Mouse (Mus musculus) intestine, embryonic 14.5 days (tissue): Measurements from ENCODE around the gene Nodal. TPM values are rescaled to one million over a fixed set of nuclear protein-coding genes. Genes with fewer than 3 reads are reported as not detected.

Experiments
- ATAC-seq: fragments of 200-750 bp; cut with Nextera tagmentation; replicated peaks from 2 replicates; pipeline ENCODE4 v1.8.0; 2017; ENCODE audit warnings: low read depth, moderate number of reproducible peaks, moderate TSS enrichment, moderate library complexity; ENCODE audit not compliant: low FRiP score, low TSS enrichment
- DNase-seq: peaks from one replicate; pipeline ENCODE4 v3.0.0-alpha.2; 2018; ENCODE audit warnings: low spot score
- H3K27ac ChIP-seq: fragments of 300-500 bp; sonication (generic); 2 replicates; pipeline ENCODE4 v1.5.1; 2014; ENCODE audit warnings: low read depth, mild to moderate bottlenecking, control low read depth
- H3K27me3 ChIP-seq: fragments of 300-500 bp; sonication (generic); replicated peaks from 2 replicates; pipeline ENCODE4 v1.6.1; 2014; ENCODE audit warnings: low read length, control low read depth; ENCODE audit not compliant: control insufficient read depth, insufficient read depth
- H3K36me3 ChIP-seq: fragments of 300-500 bp; sonication (generic); 2 replicates; pipeline ENCODE4 v1.6.1; 2014; ENCODE audit warnings: low read length, control low read depth; ENCODE audit not compliant: control insufficient read depth, insufficient read depth
- H3K4me1 ChIP-seq: fragments of 300-500 bp; sonication (generic); replicated peaks from 2 replicates; pipeline ENCODE4 v1.6.1; 2014; ENCODE audit warnings: low read length, control low read depth, mixed read lengths; ENCODE audit not compliant: control insufficient read depth, insufficient read depth
- H3K4me2 ChIP-seq: fragments of 300-500 bp; sonication (generic); 2 replicates; pipeline ENCODE4 v1.6.1; 2014; ENCODE audit warnings: low read length
- H3K4me3 ChIP-seq: fragments of 300-500 bp; sonication (generic); 2 replicates; pipeline ENCODE4 v1.5.1; 2014; ENCODE audit warnings: low read depth, low read length, control low read depth, mixed read lengths
- H3K9ac ChIP-seq: fragments of 300-500 bp; sonication (generic); 2 replicates; pipeline ENCODE4 v1.6.1; 2014; ENCODE audit warnings: mild to moderate bottlenecking, low read length
- H3K9me3 ChIP-seq: fragments of 300-500 bp; sonication (generic); 2 replicates; pipeline ENCODE4 v1.6.1; 2016; ENCODE audit warnings: low read length, control low read depth; ENCODE audit not compliant: control insufficient read depth
- WGBS: fragments of 180-500 bp; shearing (Covaris S2); extraction: QIAGEN DNeasy Blood & Tissue Kit; methylation state at CpG from one replicate; pipeline ENCODE4 v1.1.7; 2014; 5-methylcytosine and 5-hydroxymethylcytosine counted together
- polyA plus RNA-seq: library from polyadenylated mRNA; unstranded; fragments of >200 nt; fragmentation: Nextera tagmentation; extraction: Ambion mirVana; gene quantifications from 2 replicates; pipeline ENCODE4 v1.2.1, GENCODE M21; 2014

Gene Nodal
- polyA plus RNA-seq, 1 experiment from 2014 or later = 0.54 TPM

DNA sequence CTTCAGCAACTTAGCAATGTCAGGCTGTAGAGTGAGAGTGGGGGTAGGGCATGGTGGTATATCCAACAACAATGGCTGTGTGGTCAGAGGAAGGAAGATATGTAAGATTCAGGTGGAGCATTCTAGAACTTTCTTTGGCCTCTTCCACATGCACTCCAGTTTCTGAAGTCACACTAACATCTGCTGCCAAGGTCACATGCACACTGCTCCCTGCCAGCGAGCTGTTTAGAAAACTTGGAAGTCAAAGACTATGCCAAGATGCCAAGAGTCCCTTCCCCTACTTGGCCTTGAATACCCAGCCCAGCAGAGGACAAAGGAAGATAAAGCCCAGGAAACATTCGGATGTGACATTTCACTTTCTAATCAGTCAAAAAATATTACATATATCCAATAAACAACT is 14.9 kb upstream of the Nodal start:
- H3K4me1 ChIP-seq = no peaks in the 10 kb centered on the region
- H3K9ac ChIP-seq = no peak overlapping the region
- no peak overlapping the region for H3K27ac ChIP-seq
- no peak overlapping the region for H3K4me2 ChIP-seq
- no peaks in the 10 kb centered on the region for H3K36me3 ChIP-seq
- H3K9me3 ChIP-seq = no peaks in the 10 kb centered on the region
- ATAC-seq (no peak), DNase-seq (no peak)
- WGBS = 91% methylated on average over 2 of the region's 2 CpGs
- no peak overlapping the region for H3K4me3 ChIP-seq
- H3K27me3 ChIP-seq = peaks cover 2% of the 10 kb centered on the region; the same call in 1 of the 2 replicates

DNA sequence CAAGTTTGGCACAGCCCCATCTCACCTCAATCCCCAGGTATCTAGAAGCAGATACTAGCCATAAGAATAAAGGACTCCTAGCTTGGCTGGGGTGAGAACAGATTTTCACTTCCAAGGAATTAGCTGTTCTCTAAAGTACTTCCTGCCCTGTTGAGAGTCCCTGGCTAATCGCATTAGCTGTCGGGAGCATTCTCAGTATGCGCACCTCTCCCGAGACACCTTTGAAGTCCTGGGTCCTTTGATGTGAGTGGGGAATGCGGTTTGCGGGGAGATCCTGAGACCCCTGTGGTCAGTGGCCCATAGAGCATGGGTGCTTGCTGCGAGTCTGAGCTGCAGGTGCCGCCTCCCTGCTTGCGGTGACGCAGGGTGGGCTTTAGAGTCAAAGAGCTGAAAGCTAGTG is 11.8 kb upstream of the Nodal start:
- no peak for DNase-seq
- peaks cover 2% of the 10 kb centered on the region; the same call in 1 of the 2 replicates for H3K27me3 ChIP-seq
- H3K4me1 ChIP-seq = no peaks in the 10 kb centered on the region
- no peak overlapping the region for H3K9ac ChIP-seq
- WGBS = 10% methylated on average over 10 of the region's 10 CpGs
- H3K36me3 ChIP-seq = no peaks in the 10 kb centered on the region
- no peak overlapping the region for H3K4me3 ChIP-seq
- no peak overlapping the region for H3K4me2 ChIP-seq
- ATAC-seq = no peak
- no peak overlapping the region for H3K27ac ChIP-seq
- no peaks in the 10 kb centered on the region for H3K9me3 ChIP-seq

DNA sequence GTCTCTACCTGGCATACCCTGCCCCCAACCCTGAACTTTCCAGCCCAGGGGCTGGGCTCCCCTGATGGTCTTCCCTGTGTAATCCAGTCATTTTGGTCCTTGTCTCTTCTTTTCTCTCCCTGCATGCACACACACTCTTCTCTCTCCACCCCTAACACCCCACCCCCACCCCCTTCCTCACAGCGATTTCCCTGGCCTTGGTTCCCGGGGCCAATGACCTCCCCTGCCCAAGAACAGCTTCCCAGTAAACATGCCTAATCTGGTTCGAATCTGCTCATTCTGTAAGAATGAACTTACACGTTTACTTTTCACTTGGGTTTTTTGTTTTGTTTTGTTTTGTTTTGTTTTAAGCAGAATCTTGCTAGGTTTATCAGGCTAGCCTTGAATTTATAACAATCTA is 8.0 kb upstream of the Nodal start:
- no peak overlapping the region for H3K27ac ChIP-seq
- H3K4me2 ChIP-seq = no peak overlapping the region
- 0 out of 2 replicates have a peak, but pooled peaks cover 4% of the 10 kb centered on the region for H3K4me1 ChIP-seq
- no peaks in the 10 kb centered on the region for H3K36me3 ChIP-seq
- no peak for DNase-seq
- ATAC-seq = no peak
- WGBS = 4% methylated on average over 4 of the region's 4 CpGs
- H3K4me3 ChIP-seq = no peak overlapping the region
- H3K27me3 ChIP-seq = peaks cover 2% of the 10 kb centered on the region; the same call in 1 of the 2 replicates
- H3K9me3 ChIP-seq = no peaks in the 10 kb centered on the region
- H3K9ac ChIP-seq = no peak overlapping the region

DNA sequence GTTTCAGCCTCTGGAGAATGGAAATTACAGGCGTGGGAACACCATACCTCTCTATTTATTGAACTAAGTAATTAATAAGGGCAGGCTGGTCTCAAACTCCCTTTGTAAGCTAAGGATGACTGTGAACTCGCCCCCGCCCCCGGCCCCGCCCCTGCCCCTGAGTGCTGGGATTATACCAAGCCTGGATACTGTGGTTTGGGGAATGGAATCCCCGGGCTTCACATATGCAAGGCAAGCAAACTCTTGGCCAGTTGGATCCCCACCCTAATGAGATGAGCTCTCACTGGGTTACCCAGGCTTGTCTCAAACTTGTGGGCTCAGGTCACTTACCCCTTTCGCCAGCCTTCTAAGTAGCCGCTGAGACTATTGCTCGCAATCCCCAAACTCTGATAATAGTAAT is 7.6 kb upstream of the Nodal start:
- Histone ChIP-seq H3K9ac (no peak overlapping the region), H3K27ac (no peak overlapping the region), H3K4me1 (0 out of 2 replicates have a peak, but pooled peaks cover 4% of the 10 kb centered on the region), H3K4me2 (no peak overlapping the region), H3K9me3 (no peaks in the 10 kb centered on the region), H3K36me3 (no peaks in the 10 kb centered on the region), H3K27me3 (peaks cover 2% of the 10 kb centered on the region; the same call in 1 of the 2 replicates), H3K4me3 (no peak overlapping the region)
- 30% methylated on average over 9 of the region's 9 CpGs for WGBS
- DNase-seq = no peak
- no peak for ATAC-seq

DNA sequence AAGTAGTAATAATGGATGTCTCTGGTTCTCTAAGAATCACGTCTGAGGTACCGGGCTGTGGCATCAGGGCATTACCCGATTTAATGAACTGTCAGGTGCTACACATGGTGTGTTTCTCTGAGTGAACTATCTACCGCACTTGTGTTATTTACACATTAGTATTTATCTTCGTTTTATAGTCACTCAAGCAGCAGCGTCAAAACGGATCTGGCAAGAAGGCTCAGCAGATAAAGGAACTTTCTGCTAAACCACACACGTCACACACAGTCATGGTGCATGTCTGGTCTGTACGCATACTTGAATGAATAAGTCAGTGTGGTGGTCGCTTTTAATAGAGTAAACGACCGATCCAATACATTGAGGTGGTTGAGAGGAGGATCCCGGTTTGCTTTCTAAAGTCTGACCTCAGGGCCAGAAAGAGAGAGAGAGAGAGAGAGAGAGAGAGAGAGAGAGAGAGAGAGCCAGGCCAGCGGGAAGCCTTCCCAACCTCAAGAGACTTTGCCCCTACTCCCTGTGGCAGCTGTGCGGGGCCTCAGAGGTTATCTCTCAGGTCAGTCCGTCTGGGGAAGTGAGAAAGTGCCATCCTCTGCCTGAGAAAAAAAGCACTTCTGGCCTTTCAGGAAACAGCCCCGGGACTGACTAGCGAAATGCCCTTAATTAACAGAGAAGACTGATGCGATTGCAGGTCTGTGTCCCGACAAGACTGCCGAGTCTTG is 4.7 kb upstream of the Nodal start:
- no peak overlapping the region for H3K4me3 ChIP-seq
- peaks cover 23% of the 10 kb centered on the region for H3K27me3 ChIP-seq
- ATAC-seq = no peak
- no peak overlapping the region for H3K27ac ChIP-seq
- no peak for DNase-seq
- H3K36me3 ChIP-seq = no peaks in the 10 kb centered on the region
- H3K4me1 ChIP-seq = 0 out of 2 replicates have a peak, but pooled peaks cover 4% of the 10 kb centered on the region
- WGBS = 18% methylated on average over 21 of the region's 21 CpGs
- H3K9ac ChIP-seq = no peak overlapping the region
- H3K4me2 ChIP-seq = no peak overlapping the region
- H3K9me3 ChIP-seq = no peaks in the 10 kb centered on the region

DNA sequence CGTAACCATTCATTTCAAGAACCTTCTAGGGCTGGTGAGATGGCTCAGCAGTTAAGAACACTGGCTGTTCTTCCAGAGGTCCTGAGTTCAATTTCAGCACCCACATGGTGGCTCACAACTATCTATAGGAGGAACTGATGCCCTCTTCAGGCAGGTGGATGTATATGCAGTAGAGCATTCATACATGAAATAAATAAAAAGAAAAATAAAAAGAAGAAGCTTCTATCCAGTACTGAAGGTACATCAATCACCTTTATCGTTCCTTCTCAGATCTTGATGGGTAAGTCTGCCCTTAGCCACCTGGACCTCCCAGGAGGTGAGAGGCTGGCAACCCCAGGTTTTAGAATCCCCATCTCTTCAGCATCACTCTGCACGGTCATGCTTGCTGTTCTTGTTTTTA is 2.5 kb upstream of the Nodal start:
- H3K36me3 ChIP-seq = no peaks in the 10 kb centered on the region
- DNase-seq (no peak), ATAC-seq (no peak)
- peaks cover 9% of the 10 kb centered on the region; the same call in 1 of the 2 replicates for H3K4me1 ChIP-seq
- H3K9ac ChIP-seq = no peak overlapping the region
- WGBS = 69% methylated on average over 3 of the region's 3 CpGs
- no peak overlapping the region for H3K27ac ChIP-seq
- no peak overlapping the region for H3K4me2 ChIP-seq
- no peaks in the 10 kb centered on the region for H3K9me3 ChIP-seq
- no peak overlapping the region for H3K4me3 ChIP-seq
- peaks cover 44% of the 10 kb centered on the region for H3K27me3 ChIP-seq

DNA sequence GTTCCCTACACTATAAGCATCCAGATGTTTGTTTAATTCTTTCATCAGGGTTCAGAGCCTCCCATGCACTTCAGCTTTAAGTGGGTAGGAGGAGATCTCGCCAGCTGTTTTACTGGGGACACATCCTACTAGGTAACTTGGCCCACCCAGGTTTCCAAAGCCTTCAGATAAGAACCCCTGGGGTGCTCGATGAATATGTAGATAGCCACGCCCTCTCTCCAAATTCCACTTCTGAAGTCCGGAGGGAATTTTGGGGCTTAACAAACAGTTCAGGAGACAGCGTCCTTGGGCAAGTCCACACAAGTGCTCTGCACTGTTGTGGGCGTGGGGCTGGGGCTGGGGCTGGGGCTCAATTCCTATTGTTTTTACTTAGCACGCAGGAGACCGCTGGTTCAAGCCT is 1.9 kb upstream of the Nodal start:
- Histone ChIP-seq H3K36me3 (no peaks in the 10 kb centered on the region), H3K4me1 (peaks cover 9% of the 10 kb centered on the region; the same call in 1 of the 2 replicates), H3K4me3 (no peak overlapping the region), H3K27ac (no peak overlapping the region), H3K4me2 (no peak overlapping the region), H3K27me3 (peaks cover 44% of the 10 kb centered on the region), H3K9me3 (no peaks in the 10 kb centered on the region), H3K9ac (no peak overlapping the region)
- WGBS = 23% methylated on average over 8 of the region's 8 CpGs
- DNase-seq = no peak
- no peak for ATAC-seq

DNA sequence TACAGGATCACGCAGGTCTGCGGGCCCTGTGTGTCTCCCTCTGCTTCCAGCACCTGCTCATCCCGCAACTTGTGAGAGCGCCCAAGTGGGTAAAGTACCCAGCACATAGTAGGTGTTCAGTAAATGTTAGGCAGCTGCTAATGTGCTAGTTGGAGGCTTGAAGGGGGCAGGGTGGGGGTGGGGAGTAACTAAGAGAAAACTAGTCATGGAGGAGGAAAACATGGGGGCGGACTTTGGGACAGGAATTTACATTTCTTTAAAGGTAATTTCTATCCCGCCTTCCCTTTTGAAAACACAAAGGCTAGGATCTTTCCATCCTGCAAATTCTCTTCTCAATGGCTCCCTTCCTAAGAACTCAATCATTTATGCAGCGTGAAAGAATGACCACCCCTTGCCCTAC is 1.2 kb upstream of the Nodal start:
- Histone ChIP-seq H3K4me1 (peaks cover 9% of the 10 kb centered on the region; the same call in 1 of the 2 replicates), H3K27me3 (peaks cover 44% of the 10 kb centered on the region), H3K4me2 (no peak overlapping the region), H3K9me3 (no peaks in the 10 kb centered on the region), H3K4me3 (no peak overlapping the region), H3K27ac (no peak overlapping the region), H3K36me3 (no peaks in the 10 kb centered on the region), H3K9ac (no peak overlapping the region)
- ATAC-seq (no peak), DNase-seq (no peak)
- WGBS = 38% methylated on average over 7 of the region's 7 CpGs

DNA sequence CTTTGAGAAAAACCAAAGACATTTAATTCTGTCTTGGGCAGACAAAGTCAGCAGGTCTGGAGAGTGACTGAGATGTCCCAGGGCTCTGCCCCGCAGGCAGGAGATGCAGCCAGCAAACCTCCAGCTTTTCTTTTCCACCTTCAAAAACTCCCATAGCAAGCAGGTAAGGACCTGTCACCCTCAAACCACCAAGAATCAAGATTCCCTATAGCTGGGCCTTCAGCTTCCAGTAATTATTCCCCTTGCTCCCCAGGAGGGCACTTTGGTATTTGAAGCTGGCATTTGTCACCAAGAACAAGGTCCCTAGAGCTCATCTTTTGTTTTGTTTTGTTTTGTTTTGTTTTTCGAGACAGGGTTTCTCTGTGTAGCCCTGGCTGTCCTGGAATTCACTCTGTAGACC is 726 bp upstream of the Nodal start:
- Histone ChIP-seq H3K27ac (no peak overlapping the region), H3K4me1 (peaks cover 9% of the 10 kb centered on the region; the same call in 1 of the 2 replicates), H3K9ac (no peak overlapping the region), H3K4me2 (no peak overlapping the region), H3K27me3 (peaks cover 44% of the 10 kb centered on the region), H3K9me3 (no peaks in the 10 kb centered on the region), H3K4me3 (no peak overlapping the region), H3K36me3 (no peaks in the 10 kb centered on the region)
- 45% methylated on average over 2 of the region's 2 CpGs for WGBS
- DNase-seq (no peak), ATAC-seq (no peak)
